Mouse (Mus musculus) forebrain, postnatal 0 days (tissue): ENCODE results near the gene Slc6a18. TPM values are rescaled to one million over a fixed set of nuclear protein-coding genes. Genes with fewer than 3 reads are reported as not detected.

Experiments
- ATAC-seq: fragments of 200-750 bp; cut with Nextera tagmentation; 2 replicates; pipeline ENCODE4 v1.8.0; 2017; ENCODE audit warnings: mild to moderate bottlenecking, moderate library complexity
- DNase-seq: peaks from one replicate; pipeline ENCODE4 v3.0.0-alpha.2; 2015
- H3K27ac ChIP-seq: fragments of 300-500 bp; sonication (generic); 2 replicates; pipeline ENCODE4 v1.5.1; 2014; ENCODE audit warnings: low read depth, mild to moderate bottlenecking, antibody characterized with exemption, low read length, moderate library complexity, mixed read lengths
- H3K27me3 ChIP-seq: fragments of 300-500 bp; sonication (generic); 2 replicates; pipeline ENCODE4 v1.6.1; 2014; ENCODE audit warnings: mild to moderate bottlenecking, low read length, mixed read lengths; ENCODE audit not compliant: insufficient read depth
- H3K36me3 ChIP-seq: fragments of 300-500 bp; sonication (generic); 2 replicates; pipeline ENCODE4 v1.6.1; 2014; ENCODE audit warnings: mild to moderate bottlenecking, moderate library complexity; ENCODE audit not compliant: insufficient read depth
- H3K4me1 ChIP-seq: fragments of 300-500 bp; sonication (generic); 2 replicates; pipeline ENCODE4 v1.6.1; 2014; ENCODE audit warnings: antibody characterized with exemption; ENCODE audit not compliant: insufficient read depth
- H3K4me2 ChIP-seq: fragments of 300-500 bp; sonication (generic); 2 replicates; pipeline ENCODE4 v1.6.1; 2014; ENCODE audit warnings: low read depth, mild to moderate bottlenecking, moderate library complexity
- H3K4me3 ChIP-seq: fragments of 300-500 bp; sonication (generic); 2 replicates; pipeline ENCODE4 v1.5.1; 2014; ENCODE audit warnings: low read depth, low read length, mixed read lengths
- H3K9ac ChIP-seq: fragments of 300-500 bp; sonication (generic); 2 replicates; pipeline ENCODE4 v1.6.1; 2014; ENCODE audit warnings: mild to moderate bottlenecking
- H3K9me3 ChIP-seq: fragments of 300-500 bp; sonication (generic); 2 replicates; pipeline ENCODE4 v1.6.1; 2016; ENCODE audit warnings: low read length
- CTCF ChIP-seq: sonication (generic); IDR thresholded peaks from 2 replicates; pipeline ENCODE4 v1.5.1; 2016; ENCODE audit warnings: antibody characterized with exemption, control low read depth, low read depth
- WGBS: fragments of 180-500 bp; shearing (Covaris S2); extraction: QIAGEN DNeasy Blood & Tissue Kit; methylation state at CpG from one replicate; pipeline ENCODE4 v1.1.7; 2014; 5-methylcytosine and 5-hydroxymethylcytosine counted together
- polyA plus RNA-seq: library from polyadenylated mRNA; unstranded; fragments of >200 nt; fragmentation: Nextera tagmentation; extraction: Ambion mirVana; gene quantifications from 2 replicates; pipeline ENCODE4 v1.2.1, GENCODE M21; 2015
- total RNA-seq: library from RNA; depleted of rRNA; stranded (reverse); fragments of >200 nt; gene quantifications from 2 replicates; pipeline ENCODE4 v1.2.3, GENCODE M21; 2014

Gene Slc6a18
- total and polyA plus RNA-seq, 2 experiments from 2014 or later, result not detected

GRCm38 (mm10) chr13:73688934-73689333 is 11.1 kb upstream of the Slc6a18 start:
- Histone ChIP-seq H3K4me2 (no peak overlapping the region), H3K9ac (no peak overlapping the region), H3K27ac (no peak overlapping the region), H3K36me3 (no peaks in the 10 kb centered on the region), H3K4me1 (no peaks in the 10 kb centered on the region), H3K9me3 (no peaks in the 10 kb centered on the region), H3K4me3 (no peak overlapping the region), H3K27me3 (no peaks in the 10 kb centered on the region)
- WGBS, result 85% methylated on average over 4 of the region's 4 CpGs
- ATAC-seq (no peak), DNase-seq (no peak)
- TF ChIP-seq CTCF, result no peak

GRCm38 (mm10) chr13:73687601-73688000 is 9.8 kb upstream of the Slc6a18 start:
- no peak for DNase-seq
- Histone ChIP-seq H3K9ac (no peak overlapping the region), H3K4me1 (no peaks in the 10 kb centered on the region), H3K27me3 (no peaks in the 10 kb centered on the region), H3K36me3 (no peaks in the 10 kb centered on the region), H3K27ac (no peak overlapping the region), H3K4me3 (no peak overlapping the region), H3K4me2 (no peak overlapping the region), H3K9me3 (no peaks in the 10 kb centered on the region)
- TF ChIP-seq CTCF, result no peak
- no peak for ATAC-seq
- 76% methylated on average over 3 of the region's 3 CpGs for WGBS

GRCm38 (mm10) chr13:73685502-73685901 is 7.7 kb upstream of the Slc6a18 start:
- H3K9ac ChIP-seq, result no peak overlapping the region
- H3K4me2 ChIP-seq, result no peak overlapping the region
- no peak for TF ChIP-seq CTCF
- H3K9me3 ChIP-seq, result no peaks in the 10 kb centered on the region
- no peaks in the 10 kb centered on the region for H3K27me3 ChIP-seq
- H3K36me3 ChIP-seq, result no peaks in the 10 kb centered on the region
- 83% methylated on average over 6 of the region's 6 CpGs for WGBS
- H3K27ac ChIP-seq, result no peak overlapping the region
- no peaks in the 10 kb centered on the region for H3K4me1 ChIP-seq
- H3K4me3 ChIP-seq, result no peak overlapping the region
- ATAC-seq (no peak), DNase-seq (no peak)

- WGBS, result 82% methylated on average over 1 of the region's 1 CpGs
- Histone ChIP-seq H3K4me3 (no peak overlapping the region), H3K27me3 (no peaks in the 10 kb centered on the region), H3K4me1 (no peaks in the 10 kb centered on the region), H3K9ac (no peak overlapping the region), H3K4me2 (no peak overlapping the region), H3K27ac (no peak overlapping the region), H3K9me3 (no peaks in the 10 kb centered on the region), H3K36me3 (no peaks in the 10 kb centered on the region)
- ATAC-seq, result no peak
- DNase-seq, result no peak
- TF ChIP-seq CTCF, result no peak
These were observed 6.6 kb upstream of the Slc6a18 start for GRCm38 (mm10) chr13:73684412-73684811.

DNA sequence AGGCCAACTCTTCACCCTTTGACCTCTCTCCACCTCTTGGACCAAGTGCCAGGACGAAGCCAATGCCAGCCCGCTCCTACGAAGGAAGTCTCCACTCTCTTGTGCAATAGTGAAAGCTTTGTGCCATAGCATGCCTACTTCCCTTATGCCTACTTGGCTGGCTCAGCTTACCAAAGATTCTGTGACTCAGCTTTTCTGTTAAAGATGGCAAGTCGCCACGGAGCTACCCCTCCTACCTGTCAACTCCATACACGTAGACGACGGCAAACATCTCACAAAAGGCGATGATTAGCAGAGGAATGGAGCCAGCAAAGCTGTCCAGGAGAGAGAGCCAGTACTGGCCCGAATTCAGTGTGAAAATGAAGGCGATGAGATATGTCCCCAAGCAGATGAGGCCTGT is 5.9 kb upstream of the Slc6a18 start:
- H3K27ac ChIP-seq, result no peak overlapping the region
- H3K9me3 ChIP-seq, result no peaks in the 10 kb centered on the region
- H3K9ac ChIP-seq, result no peak overlapping the region
- ATAC-seq, result no peak
- no peak overlapping the region for H3K4me3 ChIP-seq
- H3K4me1 ChIP-seq, result no peaks in the 10 kb centered on the region
- no peaks in the 10 kb centered on the region for H3K27me3 ChIP-seq
- H3K4me2 ChIP-seq, result no peak overlapping the region
- no peak for TF ChIP-seq CTCF
- WGBS, result 75% methylated on average over 11 of the region's 11 CpGs
- DNase-seq, result no peak
- H3K36me3 ChIP-seq, result no peaks in the 10 kb centered on the region

- Histone ChIP-seq H3K27ac (no peak overlapping the region), H3K4me2 (no peak overlapping the region), H3K9me3 (no peaks in the 10 kb centered on the region), H3K9ac (no peak overlapping the region), H3K36me3 (no peaks in the 10 kb centered on the region), H3K4me1 (no peaks in the 10 kb centered on the region), H3K27me3 (no peaks in the 10 kb centered on the region), H3K4me3 (no peak overlapping the region)
- no peak for DNase-seq
- 83% methylated on average over 2 of the region's 2 CpGs for WGBS
- TF ChIP-seq CTCF, result no peak
- ATAC-seq, result no peak
These were observed 4.4 kb upstream of the Slc6a18 start for GRCm38 (mm10) chr13:73682226-73682625.

DNA sequence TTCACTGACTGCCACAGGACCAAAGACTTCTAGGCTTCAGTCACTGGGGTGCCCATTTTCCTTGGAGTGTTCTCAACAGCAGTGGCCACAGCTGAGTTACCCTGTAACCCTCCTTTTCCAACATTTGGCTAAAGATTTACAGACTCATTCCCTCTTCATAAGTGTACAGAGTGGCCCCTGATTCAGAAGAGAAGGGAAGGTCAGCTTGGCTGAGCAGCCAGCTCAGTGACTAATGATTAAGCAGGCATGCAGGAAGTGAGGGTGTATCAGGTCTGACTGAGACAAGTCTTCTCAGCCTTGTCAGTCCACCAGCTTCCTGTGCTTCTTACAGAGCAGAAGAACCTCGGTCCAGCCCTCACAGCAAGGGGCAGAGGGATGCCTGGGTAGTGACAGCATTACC is 2.6 kb upstream of the Slc6a18 start:
- no peak for DNase-seq
- no peak overlapping the region for H3K27ac ChIP-seq
- 43% methylated on average over 1 of the region's 1 CpGs for WGBS
- no peaks in the 10 kb centered on the region for H3K4me1 ChIP-seq
- no peak overlapping the region for H3K4me2 ChIP-seq
- no peak overlapping the region for H3K9ac ChIP-seq
- H3K27me3 ChIP-seq, result no peaks in the 10 kb centered on the region
- H3K9me3 ChIP-seq, result no peaks in the 10 kb centered on the region
- no peak for TF ChIP-seq CTCF
- ATAC-seq, result no peak
- no peaks in the 10 kb centered on the region for H3K36me3 ChIP-seq
- H3K4me3 ChIP-seq, result no peak overlapping the region

- no peak overlapping the region for H3K4me2 ChIP-seq
- DNase-seq, result no peak
- no peaks in the 10 kb centered on the region for H3K27me3 ChIP-seq
- 43% methylated on average over 2 of the region's 2 CpGs for WGBS
- ATAC-seq, result no peak
- H3K27ac ChIP-seq, result no peak overlapping the region
- TF ChIP-seq CTCF, result no peak
- H3K36me3 ChIP-seq, result no peaks in the 10 kb centered on the region
- H3K4me1 ChIP-seq, result no peaks in the 10 kb centered on the region
- H3K4me3 ChIP-seq, result no peak overlapping the region
- no peaks in the 10 kb centered on the region for H3K9me3 ChIP-seq
- no peak overlapping the region for H3K9ac ChIP-seq
These were observed 1.5 kb upstream of the Slc6a18 start for GRCm38 (mm10) chr13:73679311-73679710.
